Comparison of ENCODE assay signal across 9 mouse cellular contexts in the genomic region with DNA sequence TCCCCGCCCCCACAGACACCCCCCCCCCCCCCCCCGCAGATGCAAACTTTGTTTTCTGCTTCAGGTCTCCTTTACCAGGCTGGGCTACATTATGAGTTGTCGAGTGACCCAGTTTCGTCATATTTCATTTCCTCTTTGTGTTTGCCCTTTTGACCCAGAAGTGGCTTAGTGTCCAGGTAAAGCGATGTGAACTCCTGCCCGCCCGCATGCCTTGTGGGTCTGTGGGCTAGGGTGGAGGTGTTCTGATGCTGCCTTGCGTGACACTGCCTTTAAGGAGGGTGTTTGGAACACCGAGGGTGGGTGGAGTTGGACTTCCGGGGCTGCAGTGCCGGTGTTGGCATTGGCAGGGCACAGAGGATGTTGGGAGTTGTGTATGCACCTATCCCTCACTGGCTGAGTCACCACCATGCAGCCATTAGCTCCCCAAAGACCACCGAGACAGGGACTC. TPM values are rescaled to one million over a fixed set of nuclear protein-coding genes. Genes with fewer than 3 reads are reported as not detected.
DNase-seq lines count a peak whose midpoint lies in the region; ATAC-seq lines count a peak whose summit lies in the region.
"Had no signal": no experiment of that assay in that cellular context is flagged by ENCODE, and none has a peak within 500 bp of the region (broad histone marks: within the 10 kb centered on the region; RNA-seq: fewer than 3 reads in every experiment).

No protein-coding gene starts in this region.

- H3K9me3 ChIP-seq in heart, embryonic 16.5 days (replicated peaks; ENCODE audit: control insufficient read depth, low read length) = no peaks in the 10 kb centered on the region
- no peaks in the 10 kb centered on the region for H3K9me3 ChIP-seq in stomach, embryonic 16.5 days (replicated peaks; ENCODE audit: control insufficient read depth, low read length)

- H3K4me2 ChIP-seq in heart, embryonic 16.5 days (ENCODE audit: low read depth, low read length) = peak overlapping the region; percentile 27; the same call in 1 of the 2 replicates
- H3K4me2 ChIP-seq in stomach, embryonic 16.5 days (ENCODE audit: low read depth, low read length) = peak overlapping the region; percentile 31; the same call in 1 of the 2 replicates

- intact Hi-C loops in heart, postnatal 14 days (cut with DNase I) = no loop called here

- no peak for ATAC-seq in heart, embryonic 16.5 days (replicated peaks; ENCODE audit: extremely low read depth, insufficient read depth, low FRiP score)
- ATAC-seq in stomach, embryonic 16.5 days (ENCODE audit: insufficient read depth, low FRiP score) = no peak

- H3K4me3 ChIP-seq in heart, embryonic 16.5 days (ENCODE audit: low read length) = no peak overlapping the region
- 0 out of 2 replicates have a peak overlapping the region, but pooled peaks have one; percentile 5 for H3K4me3 ChIP-seq in stomach, embryonic 16.5 days (replicated peaks; ENCODE audit: low read length)

- H3K27me3 ChIP-seq in heart, embryonic 16.5 days (ENCODE audit: control insufficient read depth, insufficient read depth, low read length) = no peaks in the 10 kb centered on the region
- no peaks in the 10 kb centered on the region for H3K27me3 ChIP-seq in stomach, embryonic 16.5 days (ENCODE audit: control insufficient read depth, insufficient read depth, low read length)

- no peaks in the 10 kb centered on the region for H3K36me3 ChIP-seq in heart, embryonic 16.5 days (ENCODE audit: control insufficient read depth, insufficient read depth)
- H3K36me3 ChIP-seq in stomach, embryonic 16.5 days (ENCODE audit: control insufficient read depth, insufficient read depth, low read length) = no peaks in the 10 kb centered on the region

- peaks cover 4% of the 10 kb centered on the region for H3K4me1 ChIP-seq in heart, embryonic 16.5 days (ENCODE audit: control insufficient read depth, insufficient read depth, low read length)
- no peaks in the 10 kb centered on the region for H3K4me1 ChIP-seq in stomach, embryonic 16.5 days (ENCODE audit: control insufficient read depth, insufficient read depth, low read length)

- 66% methylated on average over 10 of the region's 12 CpGs for WGBS in heart, embryonic 16.5 days
- WGBS in stomach, embryonic 16.5 days = 57% methylated on average over 12 of the region's 12 CpGs

- H3K9ac ChIP-seq in heart, embryonic 16.5 days (ENCODE audit: low read length) = no peak overlapping the region
- H3K9ac ChIP-seq in stomach, embryonic 16.5 days (ENCODE audit: low read length) = no peak overlapping the region

- DNase-seq in heart, postnatal 14 days = no peak
- DNase-seq in kidney, adult 11 months = peak; percentile 35
- DNase-seq in lung, postnatal 36 days = peak; percentile 65
- DNase-seq in frontal cortex, postnatal 14 days (ENCODE audit: low spot score in 2 of 2) = no peak
- DNase-seq in right cerebral cortex, postnatal 14 days = no peak
- DNase-seq in heart, postnatal 4 days = no peak
- DNase-seq: cerebellum, adult 11 months had no signal

- no peak overlapping the region for H3K27ac ChIP-seq in heart, embryonic 16.5 days (ENCODE audit: low read length)
- no peak overlapping the region for H3K27ac ChIP-seq in stomach, embryonic 16.5 days (ENCODE audit: low read length)

RNA-seq across cellular contexts. Expression of gene Retreg1, which starts 15.7 kb away (rescaled TPM):
- polyA plus RNA-seq in heart, embryonic 16.5 days (2015; fragmentation: Nextera tagmentation; extraction: Ambion mirVana) = 91.0 and 97.5 TPM in 2 replicates
- 100 to 1,000 TPM; 159 to 163 TPM for total RNA-seq in heart, postnatal 14 days (2021)
- polyA plus RNA-seq in stomach, embryonic 16.5 days (2015; fragmentation: Nextera tagmentation; extraction: Ambion mirVana) = 19.5 and 19.7 TPM in 2 replicates
- 100 to 1,000 TPM; 112 to 141 TPM for total RNA-seq in heart, postnatal 4 days (2021)

Comparison
In these comparisons a context has a peak if more than half of its experiments do, and no peak if none do; other contexts are left out.
1. DNase-seq: peak in kidney, adult 11 months (single experiment) and lung, postnatal 36 days (single experiment); none in heart, postnatal 14 days (0 of 2), frontal cortex, postnatal 14 days (0 of 2), right cerebral cortex, postnatal 14 days (single experiment) and heart, postnatal 4 days (single experiment).